Mouse (Mus musculus): ENCODE results near the gene Agbl2. TPM values are rescaled to one million over a fixed set of nuclear protein-coding genes. Genes with fewer than 3 reads are reported as not detected.

Gene Agbl2
- polyA plus RNA-seq, 1 experiment from 2014 or later, result 1.7 TPM

GRCm38 (mm10) chr2:90753565-90753964 lies 29.0 kb upstream of the Agbl2 start:
- no peak for ATAC-seq (ENCODE audit: low FRiP score)
- H3K36me3 ChIP-seq, result peaks cover 76% of the 10 kb centered on the region
- H3K27ac ChIP-seq, result no peak overlapping the region
- no peaks in the 10 kb centered on the region for H3K27me3 ChIP-seq
- H3K9ac ChIP-seq, result no peak overlapping the region
- no peak overlapping the region for H3K4me3 ChIP-seq
- no peak overlapping the region for H3K4me2 ChIP-seq
- 98% methylated on average over 2 of the region's 2 CpGs for WGBS
- peaks cover 13% of the 10 kb centered on the region for H3K4me1 ChIP-seq (replicated peaks)
- no peaks in the 10 kb centered on the region for H3K9me3 ChIP-seq

- Histone ChIP-seq H3K4me3 (no peak overlapping the region), H3K9ac (no peak overlapping the region), H3K4me1 (replicated peaks) (peaks cover 6% of the 10 kb centered on the region), H3K36me3 (peaks cover 81% of the 10 kb centered on the region), H3K27me3 (no peaks in the 10 kb centered on the region), H3K9me3 (no peaks in the 10 kb centered on the region), H3K4me2 (no peak overlapping the region), H3K27ac (no peak overlapping the region)
- 97% methylated on average over 3 of the region's 3 CpGs for WGBS
- ATAC-seq (ENCODE audit: low FRiP score), result no peak
These were observed 28.3 kb upstream of the Agbl2 start for GRCm38 (mm10) chr2:90754188-90754587.

- WGBS, result 83% methylated on average over 3 of the region's 3 CpGs
- Histone ChIP-seq H3K4me3 (no peak overlapping the region), H3K36me3 (peaks cover 89% of the 10 kb centered on the region), H3K27me3 (no peaks in the 10 kb centered on the region), H3K27ac (no peak overlapping the region), H3K4me2 (no peak overlapping the region), H3K4me1 (replicated peaks) (no peaks in the 10 kb centered on the region), H3K9ac (no peak overlapping the region), H3K9me3 (no peaks in the 10 kb centered on the region)
- no peak for ATAC-seq (ENCODE audit: low FRiP score)
These were observed 17.4 kb upstream of the Agbl2 start for GRCm38 (mm10) chr2:90765123-90765522.

GRCm38 (mm10) chr2:90781323-90781722 lies 1.2 kb upstream of the Agbl2 start:
- ATAC-seq (ENCODE audit: low FRiP score), result no peak
- Histone ChIP-seq H3K4me3 (no peak overlapping the region), H3K9ac (no peak overlapping the region), H3K27me3 (peaks cover 16% of the 10 kb centered on the region), H3K9me3 (no peaks in the 10 kb centered on the region), H3K36me3 (peaks cover 45% of the 10 kb centered on the region), H3K4me1 (replicated peaks) (peaks cover 12% of the 10 kb centered on the region), H3K27ac (no peak overlapping the region), H3K4me2 (no peak overlapping the region)
- 52% methylated on average over 3 of the region's 3 CpGs for WGBS

- no peak overlapping the region for H3K27ac ChIP-seq
- peaks cover 16% of the 10 kb centered on the region for H3K27me3 ChIP-seq
- H3K4me1 ChIP-seq (replicated peaks), result peaks cover 12% of the 10 kb centered on the region
- H3K4me3 ChIP-seq, result no peak overlapping the region
- whole genome bisulfite sequencing, result 26% methylated on average over 2 of the region's 2 CpGs
- no peak for ATAC-seq (ENCODE audit: low FRiP score)
- H3K9me3 ChIP-seq, result no peaks in the 10 kb centered on the region
- no peak overlapping the region for H3K4me2 ChIP-seq
- H3K36me3 ChIP-seq, result peaks cover 39% of the 10 kb centered on the region
- no peak overlapping the region for H3K9ac ChIP-seq
These were observed 589 bp upstream of the Agbl2 start for GRCm38 (mm10) chr2:90781938-90782337.

- Histone ChIP-seq H3K9ac (peak overlapping the region; percentile 40; the same call in 1 of the 2 replicates), H3K4me2 (peak overlapping the region; percentile 57), H3K9me3 (no peaks in the 10 kb centered on the region), H3K27me3 (peaks cover 16% of the 10 kb centered on the region), H3K27ac (no peak overlapping the region), H3K4me1 (replicated peaks) (peaks cover 12% of the 10 kb centered on the region), H3K4me3 (peak overlapping the region; percentile 32), H3K36me3 (peaks cover 29% of the 10 kb centered on the region)
- WGBS, result 1% methylated on average over 27 of the region's 29 CpGs
- ATAC-seq (ENCODE audit: low FRiP score), result peak; percentile 45; the same call in 1 of the 2 replicates
These were observed 467 bp downstream of the Agbl2 start for GRCm38 (mm10) chr2:90782901-90783486.

GRCm38 (mm10) chr2:90788126-90788525 lies 5.6 kb downstream of the Agbl2 start:
- no peaks in the 10 kb centered on the region for H3K9me3 ChIP-seq
- no peak overlapping the region for H3K4me3 ChIP-seq
- H3K9ac ChIP-seq, result no peak overlapping the region
- H3K4me1 ChIP-seq (replicated peaks), result peaks cover 4% of the 10 kb centered on the region
- 94% methylated on average over 2 of the region's 2 CpGs for WGBS
- peaks cover 13% of the 10 kb centered on the region for H3K27me3 ChIP-seq
- H3K36me3 ChIP-seq, result no peaks in the 10 kb centered on the region
- no peak overlapping the region for H3K4me2 ChIP-seq
- no peak for ATAC-seq (ENCODE audit: low FRiP score)
- no peak overlapping the region for H3K27ac ChIP-seq

GRCm38 (mm10) chr2:90808241-90809126 lies 26.0 kb downstream of the Agbl2 start:
- Histone ChIP-seq H3K4me3 (no peak overlapping the region), H3K27ac (no peak overlapping the region), H3K36me3 (no peaks in the 10 kb centered on the region), H3K4me1 (replicated peaks) (no peaks in the 10 kb centered on the region), H3K4me2 (no peak overlapping the region), H3K9ac (no peak overlapping the region), H3K9me3 (no peaks in the 10 kb centered on the region), H3K27me3 (no peaks in the 10 kb centered on the region)
- no peak for ATAC-seq (ENCODE audit: low FRiP score)
- 86% methylated on average over 6 of the region's 6 CpGs for WGBS

- ATAC-seq (ENCODE audit: low FRiP score), result no peak
- H3K4me1 ChIP-seq (replicated peaks), result no peaks in the 10 kb centered on the region
- H3K4me2 ChIP-seq, result no peak overlapping the region
- H3K9ac ChIP-seq, result no peak overlapping the region
- H3K4me3 ChIP-seq, result no peak overlapping the region
- H3K36me3 ChIP-seq, result no peaks in the 10 kb centered on the region
- no peak overlapping the region for H3K27ac ChIP-seq
- H3K9me3 ChIP-seq, result no peaks in the 10 kb centered on the region
- H3K27me3 ChIP-seq, result no peaks in the 10 kb centered on the region
- WGBS, result 92% methylated on average over 8 of the region's 8 CpGs
These were observed 28.2 kb downstream of the Agbl2 start for GRCm38 (mm10) chr2:90810751-90811150.

- no peak overlapping the region for H3K9ac ChIP-seq
- no peak overlapping the region for H3K4me3 ChIP-seq
- H3K27ac ChIP-seq, result no peak overlapping the region
- 88% methylated on average over 2 of the region's 2 CpGs for WGBS
- H3K4me1 ChIP-seq (replicated peaks), result no peaks in the 10 kb centered on the region
- no peaks in the 10 kb centered on the region for H3K9me3 ChIP-seq
- H3K4me2 ChIP-seq, result no peak overlapping the region
- no peak for ATAC-seq (ENCODE audit: low FRiP score)
- no peaks in the 10 kb centered on the region for H3K27me3 ChIP-seq
- no peaks in the 10 kb centered on the region for H3K36me3 ChIP-seq
These were observed 32.7 kb downstream of the Agbl2 start for GRCm38 (mm10) chr2:90815266-90815665.

GRCm38 (mm10) chr2:90816144-90816543 lies 33.6 kb downstream of the Agbl2 start:
- H3K4me2 ChIP-seq, result no peak overlapping the region
- no peak for ATAC-seq (ENCODE audit: low FRiP score)
- no peak overlapping the region for H3K9ac ChIP-seq
- no peak overlapping the region for H3K4me3 ChIP-seq
- WGBS, result 90% methylated on average over 4 of the region's 4 CpGs
- no peak overlapping the region for H3K27ac ChIP-seq
- no peaks in the 10 kb centered on the region for H3K9me3 ChIP-seq
- H3K27me3 ChIP-seq, result no peaks in the 10 kb centered on the region
- no peaks in the 10 kb centered on the region for H3K36me3 ChIP-seq
- no peaks in the 10 kb centered on the region for H3K4me1 ChIP-seq (replicated peaks)

GRCm38 (mm10) chr2:90818710-90819109 lies 36.2 kb downstream of the Agbl2 start:
- 94% methylated on average over 3 of the region's 3 CpGs for WGBS
- no peak overlapping the region for H3K4me2 ChIP-seq
- no peak overlapping the region for H3K4me3 ChIP-seq
- ATAC-seq (ENCODE audit: low FRiP score), result no peak
- H3K36me3 ChIP-seq, result no peaks in the 10 kb centered on the region
- no peak overlapping the region for H3K9ac ChIP-seq
- H3K27ac ChIP-seq, result no peak overlapping the region
- H3K4me1 ChIP-seq (replicated peaks), result no peaks in the 10 kb centered on the region
- H3K9me3 ChIP-seq, result no peaks in the 10 kb centered on the region
- H3K27me3 ChIP-seq, result no peaks in the 10 kb centered on the region

- Histone ChIP-seq H3K27me3 (no peaks in the 10 kb centered on the region), H3K4me2 (no peak overlapping the region), H3K9me3 (no peaks in the 10 kb centered on the region), H3K36me3 (no peaks in the 10 kb centered on the region), H3K4me1 (replicated peaks) (no peaks in the 10 kb centered on the region), H3K4me3 (no peak overlapping the region), H3K27ac (no peak overlapping the region), H3K9ac (no peak overlapping the region)
- ATAC-seq (ENCODE audit: low FRiP score), result no peak
- 81% methylated on average over 3 of the region's 3 CpGs for WGBS
These were observed 38.4 kb downstream of the Agbl2 start for GRCm38 (mm10) chr2:90820894-90821293.
